ENCODE assay signal across 11 mouse cellular contexts in the genomic region with DNA sequence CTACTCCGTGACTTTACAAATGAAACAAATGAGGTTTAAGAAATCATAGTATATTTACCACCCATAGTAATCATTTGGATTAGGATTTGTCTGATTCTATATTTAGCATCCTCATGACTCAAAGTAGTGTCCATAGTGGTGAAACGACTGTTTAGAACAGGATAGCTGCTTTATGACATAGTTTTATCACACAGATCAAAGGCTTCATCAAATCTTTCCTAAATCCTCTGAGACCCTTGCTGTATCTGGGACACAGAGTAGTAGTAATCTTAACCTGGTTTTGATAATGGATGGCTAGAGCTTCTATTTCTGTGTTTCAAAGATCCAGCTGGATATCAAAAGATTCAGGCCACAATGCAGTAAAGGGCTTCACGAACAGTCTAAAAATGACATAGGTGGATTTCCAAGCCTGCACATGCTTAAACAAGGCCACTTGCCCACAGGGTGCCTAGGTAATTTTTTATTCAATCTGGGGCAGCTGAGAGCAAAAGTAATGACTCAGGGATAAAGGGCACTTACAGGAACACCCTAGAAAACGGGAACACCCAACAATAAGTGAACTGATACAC.
"Had no signal": no experiment of that assay in that cellular context is flagged by ENCODE, and none has a peak within 500 bp of the region (broad histone marks: within the 10 kb centered on the region; RNA-seq: fewer than 3 reads in every experiment).

No protein-coding gene starts in this region.

- H3K4me2 ChIP-seq: limb, embryonic 15.5 days; liver, embryonic 12.5 days; lung, embryonic 14.5 days; midbrain, embryonic 12.5 days had no signal

- H3K27me3 ChIP-seq: limb, embryonic 15.5 days; liver, embryonic 12.5 days; midbrain, embryonic 12.5 days had no signal

- H3K27ac ChIP-seq: limb, embryonic 15.5 days; liver, embryonic 12.5 days; midbrain, embryonic 12.5 days had no signal

- ATAC-seq: liver, embryonic 12.5 days had no signal

- DNase-seq: kidney, adult 8-10 months; kidney, postnatal 10 days; layer of hippocampus, postnatal 36 days; lung, embryonic 14.5 days; lung, postnatal 10 days; lung, postnatal 4 days; right cerebral cortex, postnatal 25 days; thymus, postnatal 36 days had no signal

- H3K4me1 ChIP-seq: limb, embryonic 15.5 days; liver, embryonic 12.5 days; midbrain, embryonic 12.5 days had no signal

- H3K4me3 ChIP-seq: limb, embryonic 15.5 days; liver, embryonic 12.5 days; midbrain, embryonic 12.5 days had no signal

- H3K36me3 ChIP-seq: limb, embryonic 15.5 days; liver, embryonic 12.5 days; midbrain, embryonic 12.5 days had no signal

- H3K9me3 ChIP-seq: limb, embryonic 15.5 days; liver, embryonic 12.5 days; midbrain, embryonic 12.5 days had no signal

- H3K9ac ChIP-seq: limb, embryonic 15.5 days; liver, embryonic 12.5 days; lung, embryonic 14.5 days; midbrain, embryonic 12.5 days had no signal
